Mouse (Mus musculus): ENCODE data around the gene Trmt112. TPM values are rescaled to one million over a fixed set of nuclear protein-coding genes. Genes with fewer than 3 reads are reported as not detected.

Gene Trmt112
- polyA plus RNA-seq, 1 experiment from 2014 or later: 103 TPM

GRCm38 (mm10) chr19:6919876-6920740 is 10.6 kb downstream of the Trmt112 start:
- Histone ChIP-seq H3K9me3 (replicated peaks) (no peaks in the 10 kb centered on the region), H3K4me2 (peak overlapping the region; percentile 100), H3K4me3 (replicated peaks) (peak overlapping the region; percentile 85), H3K36me3 (peaks cover 7% of the 10 kb centered on the region; the same call in 1 of the 2 replicates), H3K4me1 (replicated peaks) (peaks cover 79% of the 10 kb centered on the region), H3K27ac (peak overlapping the region; percentile 87), H3K9ac (peak overlapping the region; percentile 86), H3K27me3 (peaks cover 19% of the 10 kb centered on the region)
- 52% methylated on average over 8 of the region's 8 CpGs for WGBS (ENCODE audit: insufficient replicate concordance)
- ATAC-seq (ENCODE audit: low read depth) (no peak), DNase-seq (no peak)

GRCm38 (mm10) chr19:6920741-6921636 is 11.5 kb downstream of the Trmt112 start:
- Histone ChIP-seq H3K4me2 (peak overlapping the region; percentile 100), H3K27me3 (peaks cover 27% of the 10 kb centered on the region), H3K4me3 (replicated peaks) (peak overlapping the region; percentile 85), H3K4me1 (replicated peaks) (peaks cover 79% of the 10 kb centered on the region), H3K27ac (peak overlapping the region; percentile 87), H3K9ac (peak overlapping the region; percentile 86), H3K36me3 (peaks cover 7% of the 10 kb centered on the region; the same call in 1 of the 2 replicates), H3K9me3 (replicated peaks) (no peaks in the 10 kb centered on the region)
- WGBS (ENCODE audit: insufficient replicate concordance): under 1% methylated on average over 40 of the region's 48 CpGs
- DNase-seq: peak; percentile 49
- no peak for ATAC-seq (ENCODE audit: low read depth)

GRCm38 (mm10) chr19:6921647-6922567 is 12.4 kb downstream of the Trmt112 start, which contains the start of gene Esrra:
Gene Esrra (minus strand): TSS chr19:6921813.
- H3K4me1 ChIP-seq (replicated peaks): peaks cover 78% of the 10 kb centered on the region
- no peaks in the 10 kb centered on the region for H3K9me3 ChIP-seq (replicated peaks)
- H3K4me3 ChIP-seq (replicated peaks): peak within 1 kb of the TSS; percentile 85
- DNase-seq (peak; percentile 100), ATAC-seq (ENCODE audit: low read depth) (peak; percentile 94)
- 1% methylated on average over 65 of the region's 66 CpGs for WGBS (ENCODE audit: insufficient replicate concordance)
- H3K9ac ChIP-seq: peak within 1 kb of the TSS; percentile 86
- peak within 1 kb of the TSS; percentile 87 for H3K27ac ChIP-seq
- peaks cover 5% of the 10 kb centered on the region; the same call in 1 of the 2 replicates for H3K36me3 ChIP-seq
- H3K4me2 ChIP-seq: peak within 1 kb of the TSS; percentile 100
- peaks cover 37% of the 10 kb centered on the region for H3K27me3 ChIP-seq

GRCm38 (mm10) chr19:6922901-6923735 is 13.6 kb downstream of the Trmt112 start:
- peak overlapping the region; percentile 85 for H3K4me3 ChIP-seq (replicated peaks)
- peak overlapping the region; percentile 67 for H3K9ac ChIP-seq
- ATAC-seq (ENCODE audit: low read depth) (no peak), DNase-seq (no peak)
- H3K27ac ChIP-seq: 0 out of 2 replicates have a peak overlapping the region, but pooled peaks have one; percentile 48
- H3K36me3 ChIP-seq: peaks cover 3% of the 10 kb centered on the region; the same call in 1 of the 2 replicates
- peaks cover 73% of the 10 kb centered on the region for H3K4me1 ChIP-seq (replicated peaks)
- peak overlapping the region; percentile 100 for H3K4me2 ChIP-seq
- H3K27me3 ChIP-seq: peaks cover 49% of the 10 kb centered on the region
- WGBS (ENCODE audit: insufficient replicate concordance): 54% methylated on average over 6 of the region's 6 CpGs
- no peaks in the 10 kb centered on the region for H3K9me3 ChIP-seq (replicated peaks)

GRCm38 (mm10) chr19:6924461-6925306 is 15.2 kb downstream of the Trmt112 start:
- 6% methylated on average over 39 of the region's 39 CpGs for WGBS (ENCODE audit: insufficient replicate concordance)
- ATAC-seq (ENCODE audit: low read depth) (no peak), DNase-seq (peak; percentile 68)
- H3K9me3 ChIP-seq (replicated peaks): no peaks in the 10 kb centered on the region
- no peaks in the 10 kb centered on the region for H3K36me3 ChIP-seq
- H3K27me3 ChIP-seq: peaks cover 62% of the 10 kb centered on the region
- peak overlapping the region; percentile 42 for H3K4me2 ChIP-seq
- peaks cover 58% of the 10 kb centered on the region for H3K4me1 ChIP-seq (replicated peaks)
- no peak overlapping the region; the same call in 1 of the 2 replicates for H3K9ac ChIP-seq
- H3K27ac ChIP-seq: no peak overlapping the region
- H3K4me3 ChIP-seq (replicated peaks): peak overlapping the region; percentile 32

- H3K9ac ChIP-seq: no peak within 1 kb of the TSS; the same call in 1 of the 2 replicates
- no peak within 1 kb of the TSS for H3K27ac ChIP-seq
- DNase-seq: no peak
Measured at GRCm38 (mm10) chr19:6925307-6925573, 15.7 kb downstream of the Trmt112 start, which contains the start of gene Catsperz. Gene Catsperz (minus strand): TSS chr19:6925380.

GRCm38 (mm10) chr19:6925611-6926329 is 16.3 kb downstream of the Trmt112 start:
- 18% methylated on average over 40 of the region's 40 CpGs for WGBS (ENCODE audit: insufficient replicate concordance)

More at GRCm38 (mm10) chr19:6925307-6925573, 15.7 kb downstream of the Trmt112 start, which contains the start of gene Catsperz:
- Histone ChIP-seq H3K9me3 (replicated peaks) (no peaks in the 10 kb centered on the region), H3K27me3 (peaks cover 67% of the 10 kb centered on the region), H3K4me2 (peak within 1 kb of the TSS; percentile 42), H3K4me1 (replicated peaks) (peaks cover 53% of the 10 kb centered on the region), H3K4me3 (replicated peaks) (peak within 1 kb of the TSS; percentile 32), H3K36me3 (no peaks in the 10 kb centered on the region)
- WGBS (ENCODE audit: insufficient replicate concordance): 4% methylated on average over 9 of the region's 9 CpGs
- ATAC-seq (ENCODE audit: low read depth): no peak

GRCm38 (mm10) chr19:6926559-6927255 is 17.2 kb downstream of the Trmt112 start:
- Histone ChIP-seq H3K4me2 (peak overlapping the region; percentile 38), H3K9me3 (replicated peaks) (no peaks in the 10 kb centered on the region), H3K27me3 (peaks cover 81% of the 10 kb centered on the region), H3K9ac (peak overlapping the region; percentile 4; the same call in 1 of the 2 replicates), H3K4me1 (replicated peaks) (peaks cover 40% of the 10 kb centered on the region), H3K27ac (no peak overlapping the region), H3K36me3 (no peaks in the 10 kb centered on the region), H3K4me3 (replicated peaks) (peak overlapping the region; percentile 27)
- ATAC-seq (ENCODE audit: low read depth) (no peak), DNase-seq (no peak)
- WGBS (ENCODE audit: insufficient replicate concordance): 20% methylated on average over 26 of the region's 26 CpGs

More at GRCm38 (mm10) chr19:6925611-6926329, 16.3 kb downstream of the Trmt112 start:
- Histone ChIP-seq H3K36me3 (no peaks in the 10 kb centered on the region), H3K9ac (no peak overlapping the region), H3K4me2 (peak overlapping the region; percentile 42; the same call in 1 of the 2 replicates), H3K4me3 (replicated peaks) (peak overlapping the region; percentile 10; the same call in 1 of the 2 replicates), H3K27me3 (peaks cover 72% of the 10 kb centered on the region), H3K4me1 (replicated peaks) (peaks cover 47% of the 10 kb centered on the region), H3K9me3 (replicated peaks) (no peaks in the 10 kb centered on the region), H3K27ac (no peak overlapping the region)
- ATAC-seq (ENCODE audit: low read depth) (no peak), DNase-seq (no peak)

All from liver, embryonic 13.5 days (tissue).